Mouse (Mus musculus) megakaryocyte, embryonic 14.5 days (primary cell): Measurements from ENCODE around the gene Fam186b.
"Not testable (repeated sequence)": the region's sequence is repeated elsewhere in the genome, so short reads cannot be mapped to it uniquely, and the experiment has no call there.

Experiments
- FLI1 ChIP-seq: IDR thresholded peaks from 2 replicates; pipeline ENCODE4 v1.6.1; 2012; ENCODE audit warnings: low read length, inconsistent platforms, mixed read lengths
- GATA1 ChIP-seq: IDR thresholded peaks from 3 replicates; pipeline ENCODE4 v1.6.1; 2012; ENCODE audit warnings: mixed read lengths, low read length, inconsistent platforms, borderline replicate concordance

DNA sequence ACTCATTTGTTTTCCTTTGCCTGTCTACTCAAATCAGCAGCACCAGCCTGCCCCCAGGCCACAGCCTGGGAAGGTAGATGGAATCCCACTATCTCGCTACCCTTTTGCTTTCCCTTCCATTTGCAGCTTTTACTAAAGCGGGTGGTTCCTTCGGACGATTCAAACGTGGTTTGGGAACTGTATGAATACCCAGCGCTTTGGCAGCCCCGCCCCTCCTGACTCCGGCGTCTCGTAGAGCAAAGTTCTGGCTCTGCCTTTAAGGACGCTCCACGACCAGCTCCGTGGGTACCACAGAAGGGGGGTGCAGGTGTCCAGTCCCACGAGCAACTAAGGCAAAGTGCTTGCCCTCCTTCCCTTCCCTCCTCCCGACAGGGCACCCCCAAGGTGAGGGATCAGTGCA is 44.6 kb downstream of the Fam186b start:
- TF ChIP-seq GATA1, FLI1: not testable (repeated sequence)
